Mouse (Mus musculus): ENCODE data around the gene Ppox.

GRCm38 (mm10) chr1:171293906-171294297, 12.9 kb upstream of the Ppox start:
- no peak for TF ChIP-seq CTCF (IDR thresholded peaks at IDR 0.05; ENCODE audit: control insufficient read depth, insufficient read depth, insufficient read length)
- no peak for TF ChIP-seq FOSL1 (IDR thresholded peaks at IDR 0.05; ENCODE audit: insufficient read depth, low read length, poor library complexity, severe bottlenecking)
- no peak for TF ChIP-seq MYOD1 (IDR thresholded peaks at IDR 0.05; ENCODE audit: control insufficient read depth, insufficient read length, low read depth)
